ENCODE assay signal across 23 mouse cellular contexts in genomic region chr12:110474497-110474896, GRCm38 (mm10). TPM values are rescaled to one million over a fixed set of nuclear protein-coding genes. Genes with fewer than 3 reads are reported as not detected.
DNase-seq lines count a peak whose midpoint lies in the region; ATAC-seq and TF ChIP-seq lines count a peak whose summit lies in the region.
"Had no signal": no experiment of that assay in that cellular context is flagged by ENCODE, and none has a peak within 500 bp of the region (broad histone marks: within the 10 kb centered on the region; RNA-seq: fewer than 3 reads in every experiment).

No protein-coding gene starts in this region.

- H3K4me1 ChIP-seq in kidney, postnatal 0 days (replicated peaks; ENCODE audit: insufficient read depth, low read length) = no peaks in the 10 kb centered on the region
- H3K4me1 ChIP-seq in E14TG2a.4 (replicated peaks; ENCODE audit: low read depth, low read length) (peaks cover 98% of the 10 kb centered on the region), ES-E14 (ENCODE audit: control insufficient read depth in 2 of 2, insufficient read depth in 2 of 2, low read length in 2 of 2, poor library complexity in 1 of 2) (peaks cover 22 to 43% of the 10 kb centered on the region in 2 experiments)
- H3K4me1 ChIP-seq in liver, postnatal 0 days (ENCODE audit: insufficient read depth) = no peaks in the 10 kb centered on the region
- H3K4me1 ChIP-seq: embryonic facial prominence, embryonic 13.5 days; midbrain, embryonic 15.5 days; neural tube, embryonic 12.5 days had no signal

- ATAC-seq in kidney, postnatal 0 days (replicated peaks; ENCODE audit: low FRiP score, low read depth) = no peak
- ATAC-seq in liver, postnatal 0 days = no peak
- ATAC-seq: forebrain, embryonic 14.5 days; hindbrain, postnatal 0 days; intestine, embryonic 16.5 days; midbrain, embryonic 15.5 days had no signal

- 41% methylated on average over 8 of the region's 8 CpGs for WGBS in kidney, postnatal 0 days
- WGBS in liver, postnatal 0 days (ENCODE audit: insufficient replicate concordance) = 75% methylated on average over 8 of the region's 8 CpGs

- no peaks in the 10 kb centered on the region for H3K27me3 ChIP-seq in kidney, postnatal 0 days (ENCODE audit: insufficient read depth, low read length)
- H3K27me3 ChIP-seq in E14TG2a.4 (ENCODE audit: insufficient read depth, low read length) = no peaks in the 10 kb centered on the region
- H3K27me3 ChIP-seq in liver, postnatal 0 days (ENCODE audit: insufficient read depth, low read length) = no peaks in the 10 kb centered on the region
- H3K27me3 ChIP-seq: embryonic facial prominence, embryonic 13.5 days; midbrain, embryonic 15.5 days; neural tube, embryonic 12.5 days had no signal

- H3K4me3 ChIP-seq in kidney, postnatal 0 days (replicated peaks; ENCODE audit: low read depth, low read length) = no peak overlapping the region
- H3K4me3 ChIP-seq in E14TG2a.4 (replicated peaks; ENCODE audit: low read length) (peak overlapping the region; percentile 39; the same call in 1 of the 2 replicates), ES-E14 (ENCODE audit: insufficient read depth in 1 of 2, low read depth in 1 of 2, low read length in 2 of 2, poor library complexity in 1 of 2, severe bottlenecking in 1 of 2) (no peak overlapping the region)
- H3K4me3 ChIP-seq in liver, postnatal 0 days (ENCODE audit: low read depth, low read length) = no peak overlapping the region
- H3K4me3 ChIP-seq: embryonic facial prominence, embryonic 13.5 days; erythroblast, embryonic 14.5 days; gastrocnemius, adult 2 months; heart, embryonic 10.5 days; midbrain, embryonic 15.5 days; neural tube, embryonic 12.5 days had no signal

- no peak overlapping the region for H3K27ac ChIP-seq in kidney, postnatal 0 days
- peak overlapping the region; percentile 55 for H3K27ac ChIP-seq in ES-E14 (ENCODE audit: insufficient read depth, low read depth, low read length, poor library complexity, severe bottlenecking)
- H3K27ac ChIP-seq in liver, postnatal 0 days (ENCODE audit: low read depth) = no peak overlapping the region
- H3K27ac ChIP-seq: embryonic facial prominence, embryonic 13.5 days; gastrocnemius, adult 2 months; heart, embryonic 10.5 days; hindbrain, postnatal 0 days; midbrain, embryonic 15.5 days; neural tube, embryonic 12.5 days had no signal

- H3K36me3 ChIP-seq in kidney, postnatal 0 days (ENCODE audit: insufficient read depth, low read length) = no peaks in the 10 kb centered on the region
- H3K36me3 ChIP-seq in E14TG2a.4 (ENCODE audit: insufficient read depth, low read length) (peaks cover 55% of the 10 kb centered on the region), ES-E14 (ENCODE audit: control insufficient read depth, insufficient read depth, low read length, poor library complexity, severe bottlenecking) (peaks cover 17% of the 10 kb centered on the region; the same call in 1 of the 2 replicates)
- H3K36me3 ChIP-seq in liver, postnatal 0 days (replicated peaks; ENCODE audit: insufficient read depth, low read length) = peaks cover 2% of the 10 kb centered on the region; the same call in 1 of the 2 replicates
- H3K36me3 ChIP-seq: midbrain, embryonic 15.5 days had no signal

- H3K4me2 ChIP-seq in kidney, postnatal 0 days (ENCODE audit: low read length) = no peak overlapping the region
- H3K4me2 ChIP-seq in liver, postnatal 0 days (ENCODE audit: low read depth, low read length) = no peak overlapping the region
- H3K4me2 ChIP-seq: embryonic facial prominence, embryonic 13.5 days; midbrain, embryonic 15.5 days; neural tube, embryonic 12.5 days had no signal

- H3K9ac ChIP-seq in kidney, postnatal 0 days (ENCODE audit: low read depth, low read length) = no peak overlapping the region
- no peak overlapping the region for H3K9ac ChIP-seq in ES-E14 (ENCODE audit: insufficient read depth, low read depth, low read length, poor library complexity, severe bottlenecking)
- no peak overlapping the region for H3K9ac ChIP-seq in liver, postnatal 0 days (replicated peaks)
- H3K9ac ChIP-seq: embryonic facial prominence, embryonic 13.5 days; midbrain, embryonic 15.5 days; neural tube, embryonic 12.5 days had no signal

- in situ Hi-C loops in ES-E14 (cut with MboI; ENCODE audit: low sequenced_read_pairs in 2 of 2, unreplicated experiment in 2 of 2) = no loop called here

- no peak for TF ChIP-seq EP300 in liver, postnatal 0 days (IDR thresholded peaks at IDR 0.05; ENCODE audit: low read depth)

- H3K9me3 ChIP-seq in kidney, postnatal 0 days (replicated peaks; ENCODE audit: low read length) = no peaks in the 10 kb centered on the region
- no peaks in the 10 kb centered on the region for H3K9me3 ChIP-seq in E14TG2a.4 (ENCODE audit: low read length)
- no peaks in the 10 kb centered on the region for H3K9me3 ChIP-seq in ES-E14 (ENCODE audit: control insufficient read depth, insufficient read depth, low read depth, low read length)
- H3K9me3 ChIP-seq in liver, postnatal 0 days (ENCODE audit: low read length) = no peaks in the 10 kb centered on the region
- H3K9me3 ChIP-seq: embryonic facial prominence, embryonic 13.5 days; heart, embryonic 10.5 days; midbrain, embryonic 15.5 days; neural tube, embryonic 12.5 days had no signal

- DNase-seq in kidney, postnatal 0 days (ENCODE audit: low spot score) = peak; percentile 58
- DNase-seq in kidney, postnatal 10 days = no peak
- DNase-seq in ES-E14 (ENCODE audit: low read depth, low spot score) = no peak
- DNase-seq in lung, postnatal 36 days = peak; percentile 58
- DNase-seq in liver, postnatal 0 days = no peak
- no peak for DNase-seq in embryo, embryonic 10.5 days (ENCODE audit: low spot score)
- DNase-seq: cerebellum, adult 18-20 months; cerebellum, postnatal 14 days; embryo, embryonic 11 days; gastrocnemius, adult 2 months; kidney, postnatal 25 days; layer of hippocampus, postnatal 36 days; right cerebral cortex, postnatal 14 days; thymus, postnatal 25 days had no signal

- no peak for TF ChIP-seq CTCF in kidney, postnatal 0 days (IDR thresholded peaks at IDR 0.05; ENCODE audit: low read depth)
- no peak for TF ChIP-seq CTCF in E14TG2a.4 (conservative IDR thresholded peaks at IDR 0.05; ENCODE audit: low read length)
- TF ChIP-seq CTCF in liver, postnatal 0 days (IDR thresholded peaks at IDR 0.05; ENCODE audit: low read depth) = no peak

TF ChIP-seq in ES-E14, 5 proteins besides CTCF, POLR2A, EP300 and RAD21:
- TF ChIP-seq ZC3H11A (IDR thresholded peaks at IDR 0.05; ENCODE audit: borderline replicate concordance, low read depth, low read length) (no peak), CHD2 (IDR thresholded peaks at IDR 0.05; ENCODE audit: low read depth, low read length) (no peak), MAFK (IDR thresholded peaks at IDR 0.05; ENCODE audit: insufficient read depth, low read depth, low read length) (no peak), ZNF384 (IDR thresholded peaks at IDR 0.05; ENCODE audit: low read depth, low read length) (no peak), HCFC1 (IDR thresholded peaks at IDR 0.05; ENCODE audit: borderline replicate concordance, insufficient read depth, low read length) (no peak)

RNA-seq across cellular contexts. Expression of gene Ppp2r5c, which starts 27.6 kb away (rescaled TPM):
- polyA plus RNA-seq in kidney, postnatal 0 days (2015; fragmentation: Nextera tagmentation; extraction: Ambion mirVana) = 126 and 133 TPM in 2 replicates
- total RNA-seq in ES-E14 (2012; rRNA removed) = 62.1 and 83.4 TPM in 2 replicates
- 53.3 and 55.5 TPM in 2 replicates for polyA plus RNA-seq in liver, postnatal 0 days (2015; fragmentation: Nextera tagmentation; extraction: Ambion mirVana)

Comparison
In these comparisons a context has a peak if more than half of its experiments do, and no peak if none do; other contexts are left out.
1. DNase-seq: peak in kidney, postnatal 0 days (single experiment) and lung, postnatal 36 days (single experiment); none in kidney, postnatal 10 days (single experiment), ES-E14 (single experiment), liver, postnatal 0 days (single experiment) and embryo, embryonic 10.5 days (single experiment).